Mouse (Mus musculus): ENCODE data around the gene Foxm1.
"Not testable (repeated sequence)": the region's sequence is repeated elsewhere in the genome, so short reads cannot be mapped to it uniquely, and the experiment has no call there.

GRCm38 (mm10) chr6:128380594-128381167 lies 17.9 kb downstream of the Foxm1 start:
- not testable (repeated sequence) for TF ChIP-seq GATA1, TAL1 (IDR thresholded peaks at IDR 0.05; ENCODE audit: low read length)
